Mouse (Mus musculus): ENCODE results near the gene Ces1b. TPM values are rescaled to one million over a fixed set of nuclear protein-coding genes. Genes with fewer than 3 reads are reported as not detected.

Ces1b gene
- total RNA-seq (2021) = not detected

DNA sequence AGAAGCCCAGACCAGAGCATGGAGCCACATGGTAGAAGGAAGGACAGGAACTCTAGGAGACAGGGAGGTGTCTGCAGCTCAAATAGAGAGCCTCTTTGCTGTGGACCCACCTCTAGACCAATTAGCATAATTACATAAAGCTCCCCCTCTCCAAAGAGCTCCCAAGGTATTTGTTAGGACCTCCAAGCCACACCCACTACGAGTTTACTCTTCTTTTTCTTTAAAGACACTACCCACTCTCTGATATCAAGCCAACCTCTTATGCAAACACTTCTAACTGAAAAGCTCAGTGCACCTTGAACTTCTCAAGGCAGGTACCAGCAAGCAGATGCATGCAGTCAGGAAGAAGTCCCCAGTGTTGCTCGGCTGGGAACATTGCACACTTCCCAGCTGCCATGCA lies at the start of gene Ces1b:
TSS of gene Ces1b (minus strand) at position 131 of the 400 bp plus-strand sequence.
- DNase-seq = no peak
- intact Hi-C loops (cut with DNase I) = no loop called here

DNA sequence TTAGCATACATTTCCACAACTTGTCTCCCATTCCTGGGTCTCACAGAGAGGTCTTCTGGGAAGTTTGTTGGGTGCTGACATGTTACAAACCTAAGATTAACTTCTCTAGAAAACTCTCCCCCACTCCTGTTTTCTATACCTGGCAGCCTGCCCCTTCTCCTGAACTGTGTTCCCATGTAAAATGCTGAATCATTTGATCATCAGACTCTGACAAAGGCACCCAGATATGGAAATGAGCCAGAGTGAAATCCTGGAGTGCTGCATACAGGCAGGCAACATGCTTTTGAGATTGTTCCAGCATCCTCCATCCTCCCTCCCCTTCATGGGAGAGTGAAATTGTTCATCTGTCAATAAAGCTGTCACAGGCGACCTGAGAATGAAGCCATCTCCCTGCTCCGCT lies 46.7 kb upstream of the Ces1b start:
- intact Hi-C loops (cut with DNase I) = no loop called here
- DNase-seq = no peak

DNA sequence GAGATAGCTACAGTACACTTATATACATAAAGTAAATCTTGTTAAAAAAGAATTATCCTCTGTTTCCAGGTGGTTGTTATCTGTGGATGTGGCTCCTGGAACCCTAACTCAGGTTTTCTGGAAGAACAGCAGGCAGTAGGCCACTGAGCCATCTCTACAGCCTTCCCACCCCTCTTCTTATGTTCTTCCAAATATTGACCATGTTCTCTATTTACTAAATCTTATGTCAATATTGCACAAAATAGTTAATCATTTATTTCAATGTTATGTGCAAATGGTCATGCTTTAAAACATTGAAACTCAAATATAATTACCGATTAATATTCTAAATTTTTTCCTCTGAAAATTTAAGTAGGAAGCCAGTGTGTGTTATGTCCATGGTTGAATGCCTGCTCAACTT lies 42.2 kb upstream of the Ces1b start:
- intact Hi-C loops (cut with DNase I) = no loop called here
- no peak for DNase-seq

DNA sequence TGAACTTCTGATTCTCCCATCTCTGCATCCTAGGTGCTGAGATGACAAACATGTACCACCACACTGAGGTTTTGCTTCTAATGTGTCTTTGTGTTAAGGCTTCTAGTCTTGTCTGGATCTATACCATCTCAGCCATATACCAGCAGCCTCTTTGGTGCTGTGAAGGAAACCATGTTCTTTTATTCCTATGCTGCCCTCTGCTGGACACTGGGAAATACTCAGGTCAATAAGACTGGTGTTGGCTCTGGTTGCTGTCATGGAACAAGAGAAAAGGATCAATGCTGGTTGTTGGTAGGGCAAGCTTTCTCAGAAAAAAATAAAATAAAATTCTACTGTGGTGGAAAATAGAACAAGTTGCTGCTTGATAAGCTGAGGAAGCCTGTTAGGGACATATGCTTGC lies 15.6 kb upstream of the Ces1b start:
- DNase-seq = peak; percentile 18 to 27
- intact Hi-C loops (cut with DNase I) = loop anchor here (1.0 to 2.0 kb wide), 2 partner anchors 37 to 84 kb away; no protein-coding TSS in a partner anchor

DNA sequence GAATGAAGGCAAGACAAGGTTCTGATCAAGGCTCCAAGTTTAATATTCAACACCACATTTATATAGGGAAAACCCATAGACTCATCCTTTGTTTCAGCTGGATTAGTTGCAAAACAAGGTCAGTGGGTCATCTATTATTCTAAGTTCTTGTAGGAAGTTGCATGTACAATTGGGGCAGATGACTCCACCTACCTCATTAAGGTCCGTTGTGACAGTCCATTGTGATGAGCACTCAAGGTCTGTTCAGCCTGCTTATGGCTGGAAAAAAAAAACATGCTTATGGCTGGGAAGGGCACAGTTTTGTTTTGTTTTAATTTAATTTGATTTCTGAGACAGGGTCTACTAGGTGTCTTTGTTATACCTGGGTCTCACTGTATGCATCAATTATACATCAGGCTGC lies 11.5 kb upstream of the Ces1b start:
- intact Hi-C loops (cut with DNase I) = no loop called here
- no peak for DNase-seq

DNA sequence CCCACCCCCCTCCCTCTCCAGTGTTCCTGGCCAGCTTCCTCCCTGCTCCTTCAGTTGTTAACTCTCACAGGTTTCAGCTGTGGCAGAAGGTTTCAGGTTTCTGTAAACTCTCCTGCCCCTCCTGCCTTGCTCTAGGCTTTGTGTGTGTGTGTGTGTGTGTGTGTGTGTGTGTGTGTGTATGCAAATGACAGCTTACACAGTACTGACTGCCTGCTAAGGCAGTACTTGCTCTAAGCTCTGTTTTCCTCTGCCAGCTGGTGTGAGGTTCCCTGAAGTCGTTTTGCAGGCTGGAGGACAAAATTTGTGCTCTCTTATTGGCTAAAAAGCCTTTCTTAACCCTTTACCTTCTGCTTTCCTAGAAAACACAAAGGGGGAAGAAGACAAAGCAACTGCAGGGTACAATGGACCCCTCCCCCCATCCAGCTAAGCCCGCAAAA lies 8.9 kb upstream of the Ces1b start:
- intact Hi-C loops (cut with DNase I) = no loop called here
- no peak for DNase-seq

DNA sequence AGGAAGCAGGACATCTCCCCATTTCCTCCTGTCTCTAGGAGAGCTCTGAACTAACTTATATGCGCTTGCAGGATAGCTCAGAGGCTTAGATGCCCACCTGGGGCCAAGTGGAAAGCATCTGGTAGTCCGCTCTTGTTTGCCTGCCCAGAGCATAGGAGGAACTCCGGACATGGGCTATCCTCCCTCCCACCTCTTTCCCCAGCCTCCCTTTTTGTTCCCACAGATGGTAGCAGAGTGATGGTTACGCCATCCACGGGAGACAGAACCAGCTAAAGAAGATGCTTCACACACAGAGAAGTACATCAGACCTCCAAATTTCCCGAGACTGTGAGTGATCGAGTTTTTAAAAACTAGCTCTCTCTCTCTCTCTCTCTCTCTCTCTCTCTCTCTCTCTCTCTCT lies 8.4 kb upstream of the Ces1b start:
- intact Hi-C loops (cut with DNase I) = no loop called here
- no peak for DNase-seq

DNA sequence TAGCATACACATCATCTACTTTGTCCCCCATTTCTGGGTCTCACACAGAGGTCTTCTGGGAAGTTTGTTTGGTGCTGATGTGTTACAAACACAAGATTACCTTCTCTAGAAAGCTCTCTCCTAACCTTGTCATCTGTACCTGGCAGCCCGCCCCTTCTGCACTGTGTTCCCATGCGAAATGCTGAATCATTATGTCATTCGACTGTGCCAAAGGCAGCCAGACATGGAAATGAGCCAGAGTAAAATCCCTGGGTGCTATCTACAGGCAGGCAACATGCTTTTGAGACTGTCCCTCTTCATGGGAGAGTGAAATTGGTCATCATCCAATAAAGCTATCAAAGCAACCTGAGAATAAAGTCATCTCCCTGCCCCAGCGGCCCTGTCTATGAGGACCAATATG lies 4.6 kb downstream of the Ces1b start:
- DNase-seq = peak; percentile 21 to 45

DNA sequence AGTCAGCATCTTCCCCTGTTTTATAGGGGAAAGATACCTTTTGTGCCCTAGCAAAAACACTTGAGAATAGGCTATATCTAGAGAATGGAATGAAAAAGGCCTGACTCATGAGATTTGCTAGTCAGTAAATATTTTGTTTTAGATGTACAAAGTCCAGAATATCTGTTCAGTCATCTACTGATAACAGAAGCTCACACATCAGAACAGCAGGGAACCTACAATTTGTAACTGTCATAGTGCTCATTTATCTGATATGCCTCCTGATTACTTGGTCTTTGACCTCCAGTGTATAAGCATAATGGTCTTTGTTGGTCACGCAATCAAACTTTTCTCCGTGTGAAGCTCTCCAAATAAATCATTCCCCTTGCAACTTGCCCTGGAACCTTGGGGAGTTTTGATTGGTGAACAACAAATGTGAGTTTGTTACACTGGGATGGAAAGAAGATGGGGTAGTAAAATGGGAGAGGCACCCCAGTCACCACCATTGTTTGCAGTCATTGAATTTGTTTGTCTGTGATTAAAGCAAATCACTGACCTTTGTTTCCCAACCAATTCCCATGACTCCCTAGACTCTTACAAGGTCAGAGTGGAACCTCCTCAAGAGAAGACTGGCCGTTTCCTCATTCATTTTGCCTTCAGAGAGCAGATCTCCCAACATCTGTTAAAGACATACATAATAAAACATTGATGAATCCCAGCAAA lies 16.2 kb downstream of the Ces1b start:
- DNase-seq = no peak
- intact Hi-C loops (cut with DNase I) = no loop called here

More for the DNA sequence above, 4.6 kb downstream of the Ces1b start:
- intact Hi-C loops (cut with DNase I) = no loop called here

DNA sequence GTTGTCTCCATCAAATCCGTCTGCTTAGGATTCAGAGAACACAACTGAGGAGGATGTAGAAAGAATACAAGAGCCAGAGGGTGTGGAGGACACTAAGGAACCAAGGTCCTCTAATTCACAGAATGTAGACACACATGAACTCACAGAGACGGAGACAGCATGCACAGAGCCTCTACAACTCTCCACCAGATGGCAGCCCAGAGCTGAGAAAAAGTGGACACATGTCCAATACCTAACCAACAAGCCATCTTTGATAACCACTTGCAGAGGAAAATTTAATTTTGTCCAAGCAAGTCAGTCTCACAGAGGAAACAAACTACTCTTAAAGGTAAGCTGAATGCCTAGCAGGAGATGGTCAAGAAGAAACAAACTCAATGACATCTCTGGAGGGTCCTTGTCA lies 20.6 kb downstream of the Ces1b start:
- DNase-seq = peak; percentile 49 to 63
- intact Hi-C loops (cut with DNase I) = loop anchor here (1.0 to 5.0 kb wide), 4 partner anchors 36 to 371 kb away; no protein-coding TSS in a partner anchor

DNA sequence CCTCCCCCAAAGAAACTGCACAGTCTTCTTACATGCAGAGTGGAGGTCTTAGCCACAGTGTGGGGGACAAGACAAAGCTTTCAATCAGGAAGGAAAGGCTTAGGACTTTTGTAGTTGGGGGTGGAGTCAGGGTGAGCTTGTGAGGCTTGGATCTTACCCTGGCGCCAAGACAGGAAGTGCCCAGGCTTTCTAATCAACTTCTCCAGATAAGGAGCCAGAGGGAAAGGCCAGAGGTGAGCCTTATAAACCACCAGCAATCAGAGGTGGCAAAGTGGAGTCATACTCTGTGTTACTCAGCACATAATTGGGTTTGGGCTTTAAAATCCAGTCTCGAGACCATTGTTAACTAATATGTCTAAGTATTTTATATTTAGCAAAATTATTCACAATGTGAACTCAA lies 24.6 kb downstream of the Ces1b start:
- DNase-seq = no peak
- intact Hi-C loops (cut with DNase I) = loop anchor here (5.0 kb wide), 1 partner anchor 87 kb away; no protein-coding TSS in a partner anchor

DNA sequence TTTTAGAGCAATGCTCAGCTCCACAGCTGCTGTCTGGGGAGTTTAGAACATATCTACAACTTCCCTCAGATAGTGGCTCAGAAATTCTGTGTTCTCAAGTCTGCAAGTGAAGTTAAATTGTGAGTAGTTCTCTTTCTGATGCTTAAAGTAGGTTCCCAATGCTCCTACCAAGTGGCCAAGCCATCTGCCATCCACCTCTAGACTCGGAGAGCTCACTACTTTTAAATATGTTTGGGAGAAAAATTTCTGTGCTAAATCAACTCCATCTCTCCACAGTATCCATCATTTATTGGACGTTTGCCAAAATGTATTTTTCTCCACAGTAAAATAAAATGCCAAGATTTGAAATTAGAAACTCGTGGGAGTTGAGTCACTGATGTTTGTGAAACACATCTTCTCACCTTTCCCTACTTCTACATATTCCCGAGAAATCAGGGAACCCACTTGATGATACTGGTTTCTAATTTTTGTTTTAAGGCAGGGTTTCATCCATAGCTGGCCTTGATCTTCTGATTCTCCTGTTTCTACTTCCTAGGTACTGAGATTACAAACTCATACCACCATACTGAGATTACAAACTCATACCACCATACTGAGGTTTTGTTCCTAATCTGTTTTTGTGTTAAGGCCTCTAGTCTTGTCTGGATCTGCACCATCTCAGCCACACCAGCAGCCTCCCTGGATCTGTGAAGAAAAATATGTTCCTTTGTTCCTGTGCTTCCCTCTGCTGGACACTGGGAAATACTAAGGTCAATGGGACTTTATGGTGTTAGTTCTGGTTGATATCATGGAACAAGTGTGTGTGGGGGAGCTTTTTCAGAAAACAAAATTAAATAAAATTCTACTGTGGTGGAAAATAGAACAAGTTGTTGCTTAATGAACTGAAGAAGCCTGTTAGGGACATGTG lies 31.1 kb downstream of the Ces1b start:
- DNase-seq = no peak
- intact Hi-C loops (cut with DNase I) = loop anchor here (2.0 kb wide), 1 partner anchor 38 kb away; no protein-coding TSS in a partner anchor

DNA sequence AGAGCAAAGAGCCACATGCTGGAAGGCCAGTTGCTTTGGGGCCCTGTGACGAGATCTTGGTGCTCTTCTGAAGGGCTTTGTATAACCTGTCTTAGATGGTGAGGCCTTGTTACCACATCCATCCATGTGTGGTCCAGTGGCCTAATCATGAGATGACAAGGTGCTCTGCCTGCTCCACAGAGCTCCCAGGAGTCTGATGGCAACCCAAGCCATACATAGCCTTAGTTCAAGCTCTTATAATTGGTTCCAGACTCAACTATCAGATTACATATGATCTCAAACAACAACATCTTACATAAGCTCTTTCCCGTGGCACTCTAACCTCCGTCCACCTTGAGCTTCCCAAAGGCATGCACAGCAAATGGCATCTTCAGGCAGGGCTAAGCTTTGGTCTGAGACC lies 31.7 kb downstream of the Ces1b start, which contains the start of gene Ces1a:
TSS of gene Ces1a (minus strand) at position 101 of the 400 bp plus-strand sequence.
- no peak for DNase-seq
- intact Hi-C loops (cut with DNase I) = loop anchor here (2.0 kb wide), 1 partner anchor 37 kb away; no protein-coding TSS in a partner anchor

DNA sequence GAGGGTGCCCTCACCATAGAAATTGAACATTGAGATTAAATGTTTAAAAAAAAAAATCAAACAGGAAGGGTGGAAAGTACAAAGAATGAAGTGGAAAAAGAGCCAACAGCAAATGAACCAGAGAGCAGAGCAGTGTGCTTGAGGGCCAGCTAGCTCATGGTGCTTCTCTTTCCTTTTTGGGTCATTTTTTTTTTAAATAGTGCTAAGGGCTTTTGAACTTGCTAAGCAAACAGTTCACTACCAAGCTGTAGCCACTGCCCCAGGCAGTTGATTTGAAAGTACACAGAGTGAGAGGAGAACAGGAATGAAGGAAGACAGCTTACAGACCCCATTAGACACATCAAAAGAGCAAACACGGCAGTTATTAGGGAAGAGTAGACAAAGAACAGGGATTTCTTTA lies 36.7 kb downstream of the Ces1b start:
- intact Hi-C loops (cut with DNase I) = no loop called here
- no peak for DNase-seq

DNA sequence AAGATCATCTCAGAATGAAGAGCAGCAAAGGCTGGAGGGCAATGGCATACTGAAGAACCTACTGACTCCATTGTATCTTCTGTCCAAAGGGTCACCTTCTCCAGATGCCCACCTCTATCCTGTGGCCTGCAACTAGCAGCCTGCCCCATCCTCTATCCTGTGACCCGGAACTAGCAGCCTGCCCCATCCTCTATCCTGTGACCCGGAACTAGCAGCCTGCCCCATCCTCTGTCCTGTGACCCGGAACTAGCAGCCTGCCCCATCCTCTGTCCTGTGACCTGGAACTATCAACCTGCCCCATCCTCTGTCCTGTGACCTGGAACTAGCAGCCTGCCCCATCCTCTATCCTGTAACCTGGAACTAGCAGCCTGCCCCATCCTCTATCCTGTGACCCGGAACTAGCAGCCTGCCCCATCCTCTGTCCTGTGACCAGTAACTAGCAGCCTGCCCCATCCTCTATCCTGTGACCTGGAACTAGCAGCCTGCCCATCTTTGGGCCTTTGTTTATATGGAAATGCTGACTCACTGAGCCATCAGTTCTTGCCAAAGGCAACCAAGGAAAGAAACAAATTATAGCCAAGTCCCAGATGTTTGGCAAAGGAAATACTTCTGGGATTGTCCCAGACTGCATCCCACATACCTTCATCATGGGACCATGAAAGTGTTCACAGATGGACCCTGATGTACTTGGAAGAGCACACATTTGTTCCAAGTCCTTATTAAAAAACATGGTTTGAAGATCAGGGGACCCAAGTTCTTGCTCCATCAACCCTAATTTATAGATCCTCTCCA lies 38.8 kb downstream of the Ces1b start:
- intact Hi-C loops (cut with DNase I) = no loop called here
- DNase-seq = peak; percentile 8 to 39

DNA sequence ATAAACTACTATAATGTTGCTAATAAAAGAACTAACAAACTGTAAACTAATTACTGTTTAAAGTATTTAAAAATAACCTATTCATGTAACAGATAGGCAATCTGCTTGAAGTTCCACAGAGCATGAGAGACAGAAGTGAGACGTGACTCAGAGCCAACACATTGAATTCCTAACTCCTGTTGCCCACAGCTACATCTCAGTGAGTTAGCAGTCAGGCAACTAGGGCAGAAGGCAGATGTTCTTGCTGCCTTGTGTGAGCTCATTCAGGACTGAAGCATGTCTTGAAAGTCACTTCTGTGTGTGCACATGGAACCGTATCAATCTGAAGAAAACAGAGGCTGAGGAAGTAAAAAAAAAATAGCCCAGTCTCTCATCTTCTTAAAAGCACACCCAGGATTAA lies 39.6 kb downstream of the Ces1b start:
- intact Hi-C loops (cut with DNase I) = no loop called here

DNA sequence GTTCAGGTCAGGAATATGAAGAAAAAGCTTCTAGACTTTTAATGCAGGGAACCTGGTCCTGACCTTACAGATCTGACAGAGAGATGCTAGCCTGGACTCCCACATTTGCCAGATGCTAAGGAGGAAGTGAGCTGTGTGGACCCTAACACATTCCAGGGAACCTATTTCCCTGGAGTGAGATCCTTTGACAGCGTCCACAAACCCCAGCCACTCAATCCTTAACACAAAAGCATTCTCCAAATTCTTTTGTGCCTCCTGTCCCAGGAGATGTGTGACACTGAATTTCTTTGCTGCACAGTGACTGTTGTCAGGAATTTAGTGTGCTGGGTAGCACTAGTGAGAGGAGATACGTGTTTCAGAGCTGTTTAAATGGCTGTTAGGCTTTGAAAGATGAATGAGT lies 41.0 kb downstream of the Ces1b start:
- intact Hi-C loops (cut with DNase I) = no loop called here
- DNase-seq = no peak

More for the DNA sequence above, 39.6 kb downstream of the Ces1b start:
- no peak for DNase-seq

DNA sequence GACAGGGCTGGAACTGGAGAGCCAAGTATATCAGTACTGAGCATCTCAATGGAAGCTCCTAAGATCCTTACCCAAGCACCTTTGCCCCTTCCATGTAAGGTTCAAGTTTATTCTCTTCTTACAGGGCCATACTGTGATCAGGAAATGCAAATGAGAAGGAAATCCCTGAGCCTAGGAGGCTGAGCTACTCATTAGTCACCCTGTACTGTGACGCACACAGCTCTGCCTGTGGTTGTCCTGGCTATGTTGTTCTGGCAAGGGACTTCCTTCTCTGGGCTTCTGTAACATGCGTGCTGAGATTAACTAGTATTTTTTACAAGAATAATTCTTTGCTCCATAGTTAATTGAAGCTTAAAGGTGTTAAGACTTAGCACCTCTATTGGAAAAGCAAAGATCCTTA lies 49.2 kb downstream of the Ces1b start:
- no peak for DNase-seq
- intact Hi-C loops (cut with DNase I) = no loop called here

DNA sequence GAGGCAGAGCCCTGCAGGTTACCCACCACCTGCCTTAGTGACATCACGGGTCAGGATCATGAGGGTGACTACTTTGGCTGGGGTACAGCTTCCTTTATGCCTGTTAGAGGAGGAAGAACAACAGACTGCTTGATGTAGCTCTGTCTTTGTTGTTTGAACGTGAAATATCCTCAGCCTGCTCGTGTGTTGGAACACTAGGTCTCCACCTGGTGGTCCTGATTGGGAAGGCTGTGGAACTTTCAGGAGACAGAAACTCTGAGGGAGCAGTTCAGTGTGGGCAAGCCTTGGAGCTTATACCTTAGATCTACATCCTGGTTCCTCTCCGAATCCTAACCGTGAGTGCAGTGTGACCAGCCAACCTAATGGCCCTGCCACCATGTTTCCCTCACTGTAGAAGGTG lies 58.1 kb downstream of the Ces1b start:
- DNase-seq = no peak
- intact Hi-C loops (cut with DNase I) = no loop called here

DNA sequence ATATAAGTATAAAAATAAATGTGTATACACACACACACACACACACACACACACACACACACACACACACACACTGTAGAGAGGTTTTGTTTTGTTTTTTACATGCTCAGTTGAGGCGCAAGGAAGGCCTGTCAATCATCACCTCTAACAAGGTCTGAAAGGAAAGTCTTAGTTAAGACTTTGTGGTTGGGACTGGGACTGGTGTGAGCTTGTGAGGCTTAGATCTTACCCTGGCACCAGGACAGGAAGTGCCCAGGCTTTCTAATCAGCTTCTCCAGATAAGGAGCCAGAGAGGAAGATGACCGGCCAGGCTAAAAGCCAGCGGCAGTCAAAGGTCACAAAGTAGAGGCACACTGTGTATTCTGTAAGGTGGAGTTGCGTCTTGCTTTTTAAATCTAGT lies 65.5 kb downstream of the Ces1b start:
- intact Hi-C loops (cut with DNase I) = loop anchor here (10.0 kb wide), 1 partner anchor 481 kb away; no protein-coding TSS in a partner anchor
- no peak for DNase-seq
